18 mouse cellular contexts compared by ENCODE assay signal in genomic region chr3:121822643-121823042, GRCm38 (mm10).
"Had no signal": no experiment of that assay in that cellular context is flagged by ENCODE, and none has a peak within 500 bp of the region (broad histone marks: within the 10 kb centered on the region; RNA-seq: fewer than 3 reads in every experiment).

No protein-coding gene starts in this region.

- H3K4me2 ChIP-seq: intestine, embryonic 15.5 days; limb, embryonic 13.5 days; liver, embryonic 13.5 days; lung, embryonic 15.5 days; midbrain, embryonic 11.5 days had no signal

- H3K9ac ChIP-seq: intestine, embryonic 15.5 days; limb, embryonic 13.5 days; liver, embryonic 13.5 days; lung, embryonic 15.5 days had no signal

- ATAC-seq: intestine, embryonic 15.5 days had no signal

- H3K4me1 ChIP-seq: intestine, embryonic 15.5 days; lung, embryonic 15.5 days had no signal

- H3K4me3 ChIP-seq: intestine, embryonic 15.5 days; layer of hippocampus, adult 2 months; limb, embryonic 10.5 days; limb, embryonic 13.5 days; liver, embryonic 13.5 days; lung, embryonic 15.5 days had no signal

- H3K27me3 ChIP-seq: intestine, embryonic 15.5 days; limb, embryonic 13.5 days; liver, embryonic 13.5 days; lung, embryonic 15.5 days had no signal

- H3K9me3 ChIP-seq: intestine, embryonic 15.5 days; limb, embryonic 10.5 days; liver, embryonic 13.5 days; lung, embryonic 15.5 days had no signal

- DNase-seq: kidney, adult 18-20 months; kidney, postnatal 25 days; layer of hippocampus, adult 9-11 months; liver; liver, embryonic 13.5 days; lung, postnatal 10 days; lung, postnatal 36 days; midbrain, embryonic 14.5 days; right cerebral cortex, postnatal 4 days; thymus, adult 2 months; thymus, postnatal 14 days; thymus, postnatal 4 days had no signal

- H3K36me3 ChIP-seq: intestine, embryonic 15.5 days; limb, embryonic 10.5 days; limb, embryonic 13.5 days; liver, embryonic 13.5 days; lung, embryonic 15.5 days had no signal

- H3K27ac ChIP-seq: intestine, embryonic 15.5 days; layer of hippocampus, adult 2 months; limb, embryonic 10.5 days; limb, embryonic 13.5 days; lung, embryonic 15.5 days had no signal
